Mouse (Mus musculus): ENCODE measurements around the gene Cdk6. TPM values are rescaled to one million over a fixed set of nuclear protein-coding genes. Genes with fewer than 3 reads are reported as not detected.

The Cdk6 gene
- total RNA-seq, 1 experiment: 34.1 TPM

DNA sequence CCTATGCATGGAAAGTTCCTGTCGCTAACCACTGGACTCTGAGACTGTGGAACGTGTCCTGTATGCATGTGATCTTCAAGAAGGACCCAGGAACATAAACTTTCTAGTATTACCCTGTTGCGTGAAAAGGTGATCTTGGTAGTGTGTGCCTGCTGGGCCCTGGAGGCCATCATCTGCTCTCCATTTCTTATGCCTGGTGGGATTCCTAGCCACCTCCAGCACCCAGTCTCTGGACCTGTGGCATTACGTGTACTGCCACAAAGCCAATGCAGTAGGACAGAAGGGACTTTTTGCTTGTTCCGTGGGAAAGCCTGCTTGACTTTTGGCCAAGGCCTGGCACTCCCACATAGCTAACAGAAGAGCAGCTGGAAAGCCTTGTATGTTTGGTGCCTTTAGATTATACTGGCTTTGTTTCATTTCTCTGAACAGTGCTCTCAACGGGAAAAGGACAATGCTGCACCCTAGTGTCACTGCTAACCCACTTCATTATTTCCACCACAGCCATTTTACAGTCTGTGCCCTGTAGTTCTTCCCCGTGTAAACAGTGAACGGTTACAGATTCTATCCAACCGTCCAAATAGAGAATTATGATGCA, 175.3 kb downstream of the Cdk6 start:
- Histone ChIP-seq H3K4me3 (ENCODE audit: insufficient read depth in 1 of 2, low read depth in 1 of 2, low read length in 2 of 2, poor library complexity in 1 of 2, severe bottlenecking in 1 of 2) (no peak overlapping the region), H3K36me3 (ENCODE audit: control insufficient read depth, insufficient read depth, low read length, poor library complexity, severe bottlenecking) (peaks cover 13% of the 10 kb centered on the region), H3K9me3 (ENCODE audit: control insufficient read depth, insufficient read depth, low read depth, low read length) (no peaks in the 10 kb centered on the region), H3K27ac (ENCODE audit: insufficient read depth, low read depth, low read length, poor library complexity, severe bottlenecking) (no peak overlapping the region), H3K9ac (ENCODE audit: insufficient read depth, low read depth, low read length, poor library complexity, severe bottlenecking) (no peak overlapping the region), H3K4me1 (ENCODE audit: control insufficient read depth in 2 of 2, insufficient read depth in 2 of 2, low read length in 2 of 2, poor library complexity in 1 of 2) (peaks cover 0 to 3% of the 10 kb centered on the region in 2 experiments; a peak in 1 of 4 replicates)
- no peak for TF ChIP-seq ZC3H11A (IDR thresholded peaks at IDR 0.05; ENCODE audit: borderline replicate concordance, low read depth, low read length)
- no peak for TF ChIP-seq HCFC1 (IDR thresholded peaks at IDR 0.05; ENCODE audit: borderline replicate concordance, insufficient read depth, low read length)
- no peak for TF ChIP-seq MAFK (IDR thresholded peaks at IDR 0.05; ENCODE audit: insufficient read depth, low read depth, low read length)
- TF ChIP-seq ZNF384 (IDR thresholded peaks at IDR 0.05; ENCODE audit: low read depth, low read length): no peak
- no peak for TF ChIP-seq CHD2 (IDR thresholded peaks at IDR 0.05; ENCODE audit: low read depth, low read length)
- in situ Hi-C loops (cut with MboI; ENCODE audit: low sequenced_read_pairs in 2 of 2, unreplicated experiment in 2 of 2): no loop called here
- DNase-seq (ENCODE audit: low read depth, low spot score): no peak

DNA sequence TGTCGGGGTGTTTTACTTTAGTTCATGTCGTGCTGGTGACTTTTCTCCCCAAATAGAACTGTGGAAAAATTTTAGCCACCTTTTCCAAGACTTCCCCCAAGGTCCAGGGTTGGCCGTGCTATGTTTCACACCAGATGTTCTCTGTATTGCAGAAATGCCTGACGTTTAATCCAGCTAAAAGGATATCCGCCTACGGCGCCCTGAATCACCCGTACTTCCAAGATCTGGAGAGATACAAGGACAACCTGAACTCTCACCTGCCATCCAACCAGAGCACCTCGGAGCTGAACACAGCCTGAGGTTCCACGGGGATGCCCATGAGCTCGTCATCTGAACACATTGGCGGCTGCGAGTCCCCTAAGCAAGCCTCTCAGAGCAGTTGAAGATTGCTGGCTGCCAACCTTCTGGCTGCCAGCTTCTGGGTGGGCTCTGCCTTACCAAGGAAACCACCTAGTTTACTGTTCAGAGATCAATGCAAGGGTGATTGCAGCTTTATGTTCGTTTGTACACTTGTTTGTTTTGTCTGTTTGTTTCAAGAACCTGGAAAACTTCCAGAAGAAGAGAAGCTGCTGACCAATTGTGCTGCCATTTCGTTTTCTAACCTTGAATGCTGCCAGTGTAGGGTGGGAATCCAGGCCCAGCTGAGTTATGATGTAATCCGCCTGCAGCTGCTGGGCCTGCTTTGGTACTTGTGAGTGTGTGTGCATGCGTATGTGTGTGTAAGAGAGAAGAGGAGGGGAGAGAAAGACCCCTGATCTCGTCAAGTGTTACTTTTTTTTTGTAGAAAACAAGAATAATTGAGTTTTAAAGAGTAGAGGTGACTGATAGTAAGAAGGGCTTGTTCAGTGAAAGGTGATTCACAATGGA, 179.4 kb downstream of the Cdk6 start:
- TF ChIP-seq HCFC1 (IDR thresholded peaks at IDR 0.05; ENCODE audit: borderline replicate concordance, insufficient read depth, low read length) (no peak), ZC3H11A (IDR thresholded peaks at IDR 0.05; ENCODE audit: borderline replicate concordance, low read depth, low read length) (no peak), CHD2 (IDR thresholded peaks at IDR 0.05; ENCODE audit: low read depth, low read length) (no peak), ZNF384 (IDR thresholded peaks at IDR 0.05; ENCODE audit: low read depth, low read length) (no peak), MAFK (IDR thresholded peaks at IDR 0.05; ENCODE audit: insufficient read depth, low read depth, low read length) (no peak)
- no peak overlapping the region for H3K9ac ChIP-seq (ENCODE audit: insufficient read depth, low read depth, low read length, poor library complexity, severe bottlenecking)
- in situ Hi-C loops (cut with MboI; ENCODE audit: low sequenced_read_pairs in 2 of 2, unreplicated experiment in 2 of 2): no loop called here

DNA sequence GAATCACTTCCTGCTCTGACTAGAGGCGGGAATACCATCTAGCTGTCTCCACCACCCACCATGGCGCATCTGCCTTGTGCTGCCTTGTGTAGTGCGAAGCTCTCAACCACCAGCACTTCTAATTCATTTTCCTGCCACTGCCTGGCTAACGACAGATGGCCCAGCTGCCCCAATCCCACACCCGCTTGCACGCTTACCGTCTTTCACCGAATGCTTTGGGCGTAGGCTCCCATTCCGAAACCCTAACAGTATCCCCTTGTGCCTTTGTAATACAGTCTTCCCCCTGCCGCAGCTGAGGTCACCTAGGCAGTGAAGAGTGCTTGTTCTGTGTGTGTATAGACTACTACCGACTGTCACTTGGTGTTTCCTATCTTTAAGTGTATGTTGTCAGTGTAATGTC, 180.5 kb downstream of the Cdk6 start:
- no peak overlapping the region for H3K9ac ChIP-seq (ENCODE audit: insufficient read depth, low read depth, low read length, poor library complexity, severe bottlenecking)
- in situ Hi-C loops (cut with MboI; ENCODE audit: low sequenced_read_pairs in 2 of 2, unreplicated experiment in 2 of 2): no loop called here
- TF ChIP-seq HCFC1 (IDR thresholded peaks at IDR 0.05; ENCODE audit: borderline replicate concordance, insufficient read depth, low read length): no peak
- TF ChIP-seq CHD2 (IDR thresholded peaks at IDR 0.05; ENCODE audit: low read depth, low read length): no peak
- TF ChIP-seq MAFK (IDR thresholded peaks at IDR 0.05; ENCODE audit: insufficient read depth, low read depth, low read length): no peak
- TF ChIP-seq ZNF384 (IDR thresholded peaks at IDR 0.05; ENCODE audit: low read depth, low read length): no peak
- TF ChIP-seq ZC3H11A (IDR thresholded peaks at IDR 0.05; ENCODE audit: borderline replicate concordance, low read depth, low read length): no peak
- no peak overlapping the region for H3K4me3 ChIP-seq (ENCODE audit: insufficient read depth in 1 of 2, low read depth in 1 of 2, low read length in 2 of 2, poor library complexity in 1 of 2, severe bottlenecking in 1 of 2)
- H3K27ac ChIP-seq (ENCODE audit: insufficient read depth, low read depth, low read length, poor library complexity, severe bottlenecking): no peak overlapping the region
- peaks cover 14% of the 10 kb centered on the region for H3K36me3 ChIP-seq (ENCODE audit: control insufficient read depth, insufficient read depth, low read length, poor library complexity, severe bottlenecking)
- H3K9me3 ChIP-seq (ENCODE audit: control insufficient read depth, insufficient read depth, low read depth, low read length): no peaks in the 10 kb centered on the region
- DNase-seq (ENCODE audit: low read depth, low spot score): no peak
- H3K4me1 ChIP-seq (ENCODE audit: control insufficient read depth in 2 of 2, insufficient read depth in 2 of 2, low read length in 2 of 2, poor library complexity in 1 of 2): no peaks in the 10 kb centered on the region; a peak in 1 of 4 replicates

More for the DNA sequence above, 179.4 kb downstream of the Cdk6 start:
- H3K36me3 ChIP-seq (ENCODE audit: control insufficient read depth, insufficient read depth, low read length, poor library complexity, severe bottlenecking): peaks cover 15% of the 10 kb centered on the region
- H3K9me3 ChIP-seq (ENCODE audit: control insufficient read depth, insufficient read depth, low read depth, low read length): no peaks in the 10 kb centered on the region
- H3K27ac ChIP-seq (ENCODE audit: insufficient read depth, low read depth, low read length, poor library complexity, severe bottlenecking): no peak overlapping the region
- no peaks in the 10 kb centered on the region; a peak in 1 of 4 replicates for H3K4me1 ChIP-seq (ENCODE audit: control insufficient read depth in 2 of 2, insufficient read depth in 2 of 2, low read length in 2 of 2, poor library complexity in 1 of 2)
- H3K4me3 ChIP-seq (ENCODE audit: insufficient read depth in 1 of 2, low read depth in 1 of 2, low read length in 2 of 2, poor library complexity in 1 of 2, severe bottlenecking in 1 of 2): no peak overlapping the region
- DNase-seq (ENCODE audit: low read depth, low spot score): no peak

DNA sequence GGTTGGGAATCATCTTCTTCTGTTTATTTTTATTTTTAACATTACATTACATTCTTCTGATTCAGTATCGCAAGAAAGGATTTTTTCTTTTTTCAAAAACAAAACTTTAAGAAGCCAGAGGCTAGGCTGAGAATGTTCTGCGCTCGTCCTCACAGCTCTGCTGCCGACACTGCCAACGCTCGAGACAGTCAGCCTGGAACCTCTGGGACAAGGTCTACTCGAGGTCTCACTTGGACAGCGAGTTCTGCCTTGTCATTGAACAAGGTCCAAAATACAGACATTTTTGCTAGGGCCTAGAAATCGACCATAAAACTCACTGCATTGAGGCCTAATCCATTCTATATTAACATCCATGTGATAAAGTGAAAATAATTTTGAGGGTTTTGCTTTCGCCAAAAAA, 181.5 kb downstream of the Cdk6 start:
- TF ChIP-seq ZC3H11A (IDR thresholded peaks at IDR 0.05; ENCODE audit: borderline replicate concordance, low read depth, low read length): no peak
- TF ChIP-seq MAFK (IDR thresholded peaks at IDR 0.05; ENCODE audit: insufficient read depth, low read depth, low read length): no peak
- no peak for TF ChIP-seq ZNF384 (IDR thresholded peaks at IDR 0.05; ENCODE audit: low read depth, low read length)
- TF ChIP-seq HCFC1 (IDR thresholded peaks at IDR 0.05; ENCODE audit: borderline replicate concordance, insufficient read depth, low read length): no peak
- no peak for TF ChIP-seq CHD2 (IDR thresholded peaks at IDR 0.05; ENCODE audit: low read depth, low read length)
- in situ Hi-C loops (cut with MboI; ENCODE audit: low sequenced_read_pairs in 2 of 2, unreplicated experiment in 2 of 2): no loop called here

More for the DNA sequence above, 181.5 kb downstream of the Cdk6 start:
- Histone ChIP-seq H3K27ac (ENCODE audit: insufficient read depth, low read depth, low read length, poor library complexity, severe bottlenecking) (no peak overlapping the region), H3K4me1 (ENCODE audit: control insufficient read depth in 2 of 2, insufficient read depth in 2 of 2, low read length in 2 of 2, poor library complexity in 1 of 2) (peaks cover 0 to 2% of the 10 kb centered on the region in 2 experiments; a peak in 1 of 4 replicates), H3K4me3 (ENCODE audit: insufficient read depth in 1 of 2, low read depth in 1 of 2, low read length in 2 of 2, poor library complexity in 1 of 2, severe bottlenecking in 1 of 2) (no peak overlapping the region), H3K9ac (ENCODE audit: insufficient read depth, low read depth, low read length, poor library complexity, severe bottlenecking) (no peak overlapping the region), H3K36me3 (ENCODE audit: control insufficient read depth, insufficient read depth, low read length, poor library complexity, severe bottlenecking) (peaks cover 14% of the 10 kb centered on the region), H3K9me3 (ENCODE audit: control insufficient read depth, insufficient read depth, low read depth, low read length) (no peaks in the 10 kb centered on the region)
- DNase-seq (ENCODE audit: low read depth, low spot score): no peak
